8 mouse cellular contexts compared by ENCODE assay signal in genomic region chr3:87504330-87504729, GRCm38 (mm10). TPM values are rescaled to one million over a fixed set of nuclear protein-coding genes. Genes with fewer than 3 reads are reported as not detected.
DNase-seq lines count a peak whose midpoint lies in the region; ATAC-seq and TF ChIP-seq lines count a peak whose summit lies in the region.

No protein-coding gene starts in this region.

- 0 out of 2 replicates have a peak, but pooled peaks cover 3% of the 10 kb centered on the region for H3K4me1 ChIP-seq in cerebellum, adult 2 months (ENCODE audit: control insufficient read depth, insufficient read depth, low read length)
- H3K4me1 ChIP-seq in lung, adult 2 months (ENCODE audit: control insufficient read depth, insufficient read depth, low read length), result peaks cover 11% of the 10 kb centered on the region
- 0 out of 2 replicates have a peak, but pooled peaks cover 7% of the 10 kb centered on the region for H3K4me1 ChIP-seq in midbrain, embryonic 14.5 days (ENCODE audit: control insufficient read depth, insufficient read depth, low read length)

- no peak for TF ChIP-seq POLR2A in cerebellum, adult 2 months (IDR thresholded peaks at IDR 0.05; ENCODE audit: borderline replicate concordance, insufficient read depth, low read length)
- no peak for TF ChIP-seq POLR2A in lung, adult 2 months (IDR thresholded peaks at IDR 0.05; ENCODE audit: borderline replicate concordance, extremely low read depth, low read depth, low read length)

- H3K36me3 ChIP-seq in midbrain, embryonic 14.5 days (ENCODE audit: control insufficient read depth, insufficient read depth, low read length), result no peaks in the 10 kb centered on the region

- peak; percentile 37 to 39 for DNase-seq in cerebellum, adult 2 months
- DNase-seq in cerebellum, adult 9-11 months, result no peak
- no peak for DNase-seq in lung, adult 2 months
- no peak for DNase-seq in lung, adult 18-20 months
- peak; percentile 56 for DNase-seq in kidney, postnatal 10 days
- DNase-seq in midbrain, embryonic 14.5 days, result peak; percentile 82
- DNase-seq in spleen, adult 18-20 months, result no peak

- no peak overlapping the region for H3K27ac ChIP-seq in cerebellum, adult 2 months (ENCODE audit: insufficient read depth, low read length)
- no peak overlapping the region for H3K27ac ChIP-seq in midbrain, embryonic 14.5 days (replicated peaks; ENCODE audit: low read depth, low read length)

- no peaks in the 10 kb centered on the region for H3K27me3 ChIP-seq in cerebellum, adult 2 months (ENCODE audit: control insufficient read depth, insufficient read depth, low read length)
- H3K27me3 ChIP-seq in midbrain, embryonic 14.5 days (ENCODE audit: control insufficient read depth, insufficient read depth, low read length), result no peaks in the 10 kb centered on the region

- peak; percentile 72 for TF ChIP-seq CTCF in cerebellum, adult 2 months (IDR thresholded peaks at IDR 0.05; ENCODE audit: borderline replicate concordance, insufficient read depth, low read depth, low read length)
- peak; percentile 62 for TF ChIP-seq CTCF in lung, adult 2 months (IDR thresholded peaks at IDR 0.05; ENCODE audit: insufficient read depth, low read length)

- H3K4me3 ChIP-seq in cerebellum, adult 2 months (replicated peaks; ENCODE audit: insufficient read depth, low read depth, low read length), result no peak overlapping the region
- H3K4me3 ChIP-seq in lung, adult 2 months (replicated peaks; ENCODE audit: extremely low read depth, low read depth, low read length), result no peak overlapping the region
- no peak overlapping the region for H3K4me3 ChIP-seq in midbrain, embryonic 14.5 days (replicated peaks; ENCODE audit: low read depth, low read length)

- WGBS in cerebellum, adult 2 months, result 2% methylated on average over 7 of the region's 7 CpGs
- WGBS in lung, adult 2 months, result 18% methylated on average over 7 of the region's 7 CpGs
- WGBS in midbrain, embryonic 14.5 days, result 24% methylated on average over 7 of the region's 7 CpGs

- no peak overlapping the region for H3K9ac ChIP-seq in midbrain, embryonic 14.5 days (replicated peaks; ENCODE audit: low read length)

- no peak overlapping the region for H3K4me2 ChIP-seq in midbrain, embryonic 14.5 days (ENCODE audit: low read length)

- peak; percentile 38; the same call in 1 of the 2 replicates for ATAC-seq in common myeloid progenitor, adult 5-6 weeks (replicated peaks; ENCODE audit: low read depth, poor library complexity, severe bottlenecking)
- ATAC-seq in midbrain, embryonic 14.5 days (ENCODE audit: low FRiP score, low TSS enrichment), result 0 out of 2 replicates have a peak, but pooled peaks have one; percentile 4

- no peaks in the 10 kb centered on the region for H3K9me3 ChIP-seq in midbrain, embryonic 14.5 days (ENCODE audit: control insufficient read depth, low read length)

RNA-seq across cellular contexts. Expression of gene Etv3, which starts 20.9 kb away (rescaled TPM):
- 17.3 and 18.3 TPM in 2 replicates for polyA plus RNA-seq in cerebellum, adult 2 months (2012; rRNA removed)
- polyA plus RNA-seq in lung, adult 2 months (2012; rRNA removed), result 16.7 and 17.8 TPM in 2 replicates
- total RNA-seq in common myeloid progenitor, adult 5-6 weeks (2017), result 13.1 and 13.3 TPM in 2 replicates
- 7.0 and 8.3 TPM in 2 replicates for polyA plus RNA-seq in midbrain, embryonic 14.5 days (2014; fragmentation: Nextera tagmentation; extraction: Ambion mirVana)

Comparison
In these comparisons a context has a peak if more than half of its experiments do, and no peak if none do; other contexts are left out.
1. DNase-seq: peak in cerebellum, adult 2 months (2 of 2), kidney, postnatal 10 days (single experiment) and midbrain, embryonic 14.5 days (single experiment); none in cerebellum, adult 9-11 months (single experiment), lung, adult 2 months (single experiment), lung, adult 18-20 months (0 of 2) and spleen, adult 18-20 months (0 of 2).